Mouse (Mus musculus): ENCODE measurements around the gene Ascl3.

Gene Ascl3

DNA sequence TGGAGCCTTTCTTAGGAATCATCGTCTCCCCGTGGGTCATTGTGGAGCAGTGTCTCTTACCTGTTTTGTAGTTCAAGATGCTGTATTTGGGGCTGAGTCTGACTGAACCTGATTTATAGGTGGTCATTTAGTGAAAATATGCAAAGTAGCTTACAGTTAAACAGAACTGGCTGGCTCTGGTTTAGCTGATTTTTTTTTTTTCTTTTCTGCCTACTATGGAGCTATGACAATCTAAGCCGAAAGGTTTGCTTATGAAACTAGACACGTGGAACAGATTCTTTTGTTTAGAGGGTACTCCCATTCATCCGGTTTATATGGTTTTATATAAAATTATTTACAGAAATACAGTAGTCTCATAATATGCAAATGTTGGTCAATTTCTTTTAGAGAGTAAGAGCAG lies at the start of gene Ascl3:
Ascl3 (minus strand) TSS at position 101 of the 400 bp plus-strand sequence.
- no peak for DNase-seq (ENCODE audit: low spot score)

DNA sequence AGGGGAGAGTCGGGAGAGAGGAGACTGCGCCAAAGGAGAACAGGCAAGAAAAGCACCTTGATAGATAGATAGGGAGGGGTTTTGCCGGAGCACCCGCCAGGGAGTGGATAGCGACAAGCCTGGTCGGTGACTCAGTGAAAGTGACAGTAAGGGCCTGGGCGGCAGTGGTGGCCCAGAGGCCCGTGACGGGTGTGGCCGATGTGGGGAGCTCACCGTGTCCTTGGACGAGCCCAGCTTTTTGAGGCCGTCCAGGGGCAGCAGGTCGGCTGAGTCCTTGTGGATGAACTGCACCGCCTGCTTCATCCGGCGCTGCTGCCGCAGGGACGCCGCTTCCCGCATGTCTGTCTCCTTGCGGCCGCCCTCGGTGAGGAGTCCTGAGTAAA lies 49.6 kb upstream of the Ascl3 start:
- DNase-seq (ENCODE audit: low spot score) = no peak

DNA sequence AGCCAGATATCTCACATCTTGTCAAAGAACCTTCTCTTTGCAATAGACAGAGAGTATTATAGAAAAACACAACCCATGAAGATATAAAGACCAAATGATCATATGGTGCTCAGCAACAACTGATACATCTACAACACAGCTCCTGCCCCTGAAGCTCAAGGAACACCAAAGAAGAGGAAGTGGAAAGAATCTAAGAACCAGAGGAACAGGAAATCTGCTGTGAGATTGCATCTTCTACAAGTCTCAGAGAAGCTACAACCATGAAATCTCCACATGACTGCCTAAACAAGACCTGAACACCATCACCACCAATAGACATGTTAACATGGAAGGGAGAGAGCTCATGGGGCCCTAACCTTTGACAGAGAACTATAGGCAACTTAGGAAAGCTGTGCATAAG lies 40.7 kb upstream of the Ascl3 start:
- DNase-seq (ENCODE audit: low spot score) = no peak

DNA sequence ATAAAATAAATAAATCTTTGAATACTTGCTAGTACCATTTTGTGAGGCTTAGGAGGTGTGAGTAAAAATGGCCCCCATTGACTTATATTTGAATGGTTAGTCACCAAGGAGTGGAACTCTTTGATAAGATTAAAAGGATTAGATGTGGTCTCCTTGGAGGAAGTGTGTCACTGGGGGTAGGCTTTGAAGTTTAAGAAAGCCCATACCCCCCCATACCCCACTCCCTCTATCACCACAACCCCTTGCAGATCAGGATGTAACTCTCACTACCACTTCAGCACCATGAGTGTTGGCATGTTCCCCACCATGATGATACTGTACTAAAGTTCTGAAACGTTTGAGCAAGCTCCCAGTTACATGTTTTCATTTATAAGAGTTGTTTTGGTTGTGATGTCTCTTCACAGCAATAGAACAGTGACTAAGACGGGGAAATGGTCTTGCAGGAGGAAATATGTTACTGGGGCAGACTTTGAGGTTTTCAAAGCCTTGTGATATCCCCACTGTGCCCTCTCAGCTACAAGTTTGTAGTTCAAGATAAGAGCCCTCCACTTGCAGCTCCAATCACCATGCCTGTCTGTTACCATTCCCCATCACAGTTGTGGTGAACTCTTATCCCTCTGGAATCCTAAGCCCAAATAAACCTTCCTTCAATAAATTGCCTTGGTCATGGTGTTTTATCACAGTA lies 37.3 kb upstream of the Ascl3 start:
- no peak for DNase-seq (ENCODE audit: low spot score)

DNA sequence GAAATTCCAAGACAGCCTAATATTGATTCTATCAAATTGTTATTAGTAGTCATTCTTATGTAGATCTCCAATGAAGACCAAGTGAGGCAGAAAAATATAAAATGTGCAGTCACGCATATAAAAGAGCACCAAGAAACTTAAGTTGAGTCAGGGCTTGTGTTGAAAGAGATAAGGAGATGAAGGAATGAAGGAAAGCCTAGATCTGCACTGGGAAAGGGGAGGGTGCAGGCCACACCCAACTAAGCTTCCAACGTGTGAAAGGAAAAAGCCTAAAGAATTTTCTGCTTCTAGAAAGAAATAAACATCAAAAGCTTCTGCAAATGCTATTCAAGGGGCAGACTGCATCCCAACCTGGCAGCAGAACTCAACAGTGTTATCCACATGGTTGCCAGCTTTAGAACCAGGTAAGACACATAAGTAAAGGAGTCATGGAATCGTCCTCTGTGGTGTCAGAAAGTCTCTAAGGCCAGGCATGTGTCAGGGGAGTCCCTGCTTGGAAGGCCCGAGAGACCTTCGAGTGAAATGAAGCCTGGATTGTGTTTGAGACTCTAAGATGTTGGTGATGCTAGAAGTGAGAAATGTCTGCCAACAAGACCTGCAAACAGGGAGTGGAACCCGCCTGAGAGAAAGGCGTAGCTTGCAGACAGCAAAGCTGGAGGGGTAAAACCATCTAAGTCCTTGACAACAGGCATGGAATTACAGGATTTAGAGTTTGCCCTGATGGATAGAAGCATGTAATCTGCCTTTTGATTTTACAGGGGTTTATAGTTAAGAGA lies 36.2 kb upstream of the Ascl3 start:
- no peak for DNase-seq (ENCODE audit: low spot score)

DNA sequence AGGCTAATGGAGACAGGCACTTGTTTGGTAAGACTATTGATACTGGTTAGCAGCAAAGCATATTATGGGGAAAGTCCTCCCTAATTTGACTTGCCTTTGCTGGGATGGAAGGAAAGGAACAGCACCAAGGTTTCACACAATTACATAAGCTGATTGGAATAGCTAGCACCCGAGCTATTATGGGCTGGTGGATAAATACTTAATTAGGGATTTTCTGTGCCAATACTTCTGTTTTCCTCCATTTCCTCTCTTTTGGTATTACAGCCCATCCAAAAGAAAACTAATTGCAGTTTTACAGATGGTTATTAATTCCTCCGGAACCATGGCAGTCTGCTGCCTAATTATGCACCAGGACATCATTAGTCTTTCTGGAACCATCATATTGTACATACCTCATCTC lies 32.5 kb upstream of the Ascl3 start:
- no peak for DNase-seq (ENCODE audit: low spot score)

DNA sequence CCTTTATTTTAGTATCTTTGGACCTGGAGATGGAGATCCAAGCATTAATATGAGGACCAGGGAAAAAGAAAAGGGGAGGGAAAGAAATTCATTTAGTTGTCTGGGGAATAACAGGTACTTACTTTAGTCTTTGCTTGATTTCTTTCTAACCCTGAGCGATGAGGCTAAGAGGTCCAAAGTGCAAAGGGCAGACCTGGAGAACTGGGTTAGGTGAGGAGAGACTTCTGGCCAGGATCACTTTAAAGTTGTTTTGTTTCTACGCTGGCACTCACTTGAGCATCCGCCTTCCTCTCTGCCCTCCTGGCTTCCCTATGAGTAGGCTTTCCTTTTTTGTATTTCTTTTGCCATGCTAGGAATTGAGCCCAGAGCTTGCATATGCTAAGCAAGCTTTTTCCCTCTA lies 24.8 kb upstream of the Ascl3 start:
- no peak for DNase-seq (ENCODE audit: low spot score)

DNA sequence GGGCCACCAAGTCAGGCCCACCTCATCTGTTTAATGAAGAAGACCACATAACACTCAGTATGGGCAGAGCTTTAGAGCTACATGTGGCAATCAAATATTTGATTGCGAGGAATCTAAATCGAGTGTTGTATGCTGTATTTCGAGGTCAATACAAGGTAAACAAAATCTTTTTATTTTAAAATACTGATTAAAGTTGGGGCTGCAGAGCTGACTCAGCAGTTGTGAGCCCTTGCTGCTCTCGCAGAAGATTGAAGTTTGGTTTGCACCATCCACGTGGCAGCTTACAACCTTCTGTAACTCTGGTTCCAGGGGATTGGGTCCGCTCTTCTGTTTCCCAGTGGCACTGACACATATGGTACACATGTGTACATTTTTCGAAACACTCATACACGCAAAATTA lies 22.5 kb upstream of the Ascl3 start:
- DNase-seq (ENCODE audit: low spot score) = no peak

DNA sequence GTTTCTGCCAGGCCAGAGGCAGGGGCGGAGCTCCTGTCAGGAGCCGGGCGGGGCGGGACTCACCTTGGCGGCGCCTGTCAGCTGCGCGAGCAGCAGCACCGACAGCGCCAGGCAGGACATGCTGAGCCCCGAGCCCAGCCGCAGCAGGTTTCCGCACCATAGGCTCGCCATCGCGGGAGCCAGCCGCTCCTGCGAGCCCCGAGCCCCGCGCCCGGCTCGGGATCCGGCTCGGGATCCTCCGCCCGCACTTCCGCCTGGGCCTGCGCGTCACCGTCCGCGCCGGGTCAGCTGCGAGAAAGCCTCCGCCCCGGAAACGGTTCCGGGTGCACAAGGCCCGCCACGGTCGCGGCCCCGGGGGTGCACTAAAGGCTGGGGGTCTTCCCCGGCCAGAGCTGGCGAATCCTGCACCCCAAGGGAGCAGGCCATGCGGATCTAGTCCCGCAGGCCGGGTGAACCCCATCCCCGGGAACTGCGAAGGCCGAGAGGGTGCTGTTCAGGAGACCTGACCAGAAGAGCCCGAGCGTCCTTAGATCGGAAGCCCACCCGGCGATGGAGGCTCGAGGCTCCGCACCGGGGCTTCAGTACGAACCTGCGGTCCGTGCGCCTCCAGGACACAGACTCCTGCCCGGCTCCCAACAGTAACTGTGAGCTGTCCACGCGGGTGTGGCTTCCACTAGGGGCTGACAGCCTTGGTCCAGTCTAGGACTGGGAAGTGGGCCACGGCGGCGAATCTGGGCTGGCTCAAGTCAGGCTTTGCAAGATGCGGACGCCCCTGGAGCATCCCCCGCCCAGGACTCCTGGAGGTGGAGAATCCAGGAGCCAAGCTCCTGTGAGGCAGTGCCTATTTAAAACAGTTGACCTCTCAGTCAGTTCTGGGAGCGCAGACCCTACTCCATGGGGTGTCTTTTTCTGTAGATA lies 20.7 kb upstream of the Ascl3 start, which contains the start of gene Tmem9b:
Tmem9b (minus strand) TSS at position 868 of the 918 bp plus-strand sequence.
- peak; percentile 85 for DNase-seq (ENCODE audit: low spot score)

DNA sequence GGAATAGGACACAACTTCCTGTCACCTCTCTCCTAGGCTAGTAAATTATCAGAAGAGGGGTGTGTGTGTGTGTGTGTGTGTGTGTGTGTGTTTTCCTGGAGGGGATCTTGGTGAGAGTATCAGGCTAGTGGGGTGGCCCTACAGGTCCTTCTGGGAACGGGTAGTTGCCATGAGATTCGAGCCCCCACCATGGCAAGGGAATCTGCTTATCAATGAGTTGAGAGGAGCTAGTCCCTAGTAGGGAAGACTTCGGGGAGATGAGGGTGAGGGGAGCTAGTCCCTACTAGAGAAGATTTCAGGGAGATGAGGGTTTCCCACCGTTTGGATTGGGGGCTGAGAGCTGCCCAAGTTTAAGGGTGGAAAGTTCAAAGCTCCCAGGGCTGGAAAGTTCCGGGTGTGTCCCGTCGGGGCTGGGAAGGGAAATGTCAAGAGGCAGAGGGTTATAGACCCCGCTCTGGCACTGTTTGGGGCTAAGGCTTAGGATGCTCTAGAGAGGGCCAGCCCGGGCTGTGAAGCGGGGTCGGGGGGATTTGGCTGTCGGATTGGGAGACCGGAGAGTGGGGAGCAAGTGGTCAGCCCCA lies 20.0 kb upstream of the Ascl3 start:
- DNase-seq (ENCODE audit: low spot score) = no peak

DNA sequence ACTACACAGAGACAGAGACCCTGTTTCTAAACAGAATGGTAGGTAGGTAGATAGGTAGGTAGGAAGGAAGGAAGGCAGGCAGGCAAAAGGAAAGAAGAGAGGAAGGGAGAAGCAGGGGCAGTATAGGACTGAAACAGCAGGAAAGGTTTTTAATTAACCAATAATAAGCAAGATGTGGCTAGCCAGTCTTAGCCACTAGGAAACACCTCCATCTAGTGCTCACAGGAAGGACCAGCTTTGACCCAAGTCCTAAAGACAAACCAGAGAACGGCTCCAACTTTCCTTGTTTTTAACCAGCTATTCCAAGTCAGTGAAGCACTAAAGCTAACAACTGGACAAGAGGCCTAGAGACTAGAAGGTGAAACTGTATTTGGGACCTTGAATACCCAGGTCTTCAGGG lies 16.2 kb upstream of the Ascl3 start:
- DNase-seq (ENCODE audit: low spot score) = no peak

DNA sequence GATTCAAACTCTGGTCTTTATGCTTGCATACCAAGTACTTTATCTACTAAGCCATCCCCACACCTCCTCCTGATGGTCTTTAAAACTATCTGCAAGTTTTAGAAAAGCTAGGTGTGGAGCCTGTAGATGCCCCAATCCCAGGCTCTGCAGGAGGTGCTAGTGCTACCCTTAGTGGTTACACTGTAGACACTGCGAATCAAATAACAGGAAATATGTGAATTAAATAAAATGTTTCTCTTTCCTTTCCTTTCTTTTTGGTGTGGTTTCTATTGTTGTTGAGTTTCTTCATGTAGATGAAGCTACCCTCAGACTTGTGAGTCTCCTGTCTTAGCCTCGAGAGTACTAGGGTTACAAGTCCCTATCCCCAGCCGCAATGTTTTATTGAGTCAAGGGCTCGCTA lies 10.2 kb upstream of the Ascl3 start:
- DNase-seq (ENCODE audit: low spot score) = no peak

DNA sequence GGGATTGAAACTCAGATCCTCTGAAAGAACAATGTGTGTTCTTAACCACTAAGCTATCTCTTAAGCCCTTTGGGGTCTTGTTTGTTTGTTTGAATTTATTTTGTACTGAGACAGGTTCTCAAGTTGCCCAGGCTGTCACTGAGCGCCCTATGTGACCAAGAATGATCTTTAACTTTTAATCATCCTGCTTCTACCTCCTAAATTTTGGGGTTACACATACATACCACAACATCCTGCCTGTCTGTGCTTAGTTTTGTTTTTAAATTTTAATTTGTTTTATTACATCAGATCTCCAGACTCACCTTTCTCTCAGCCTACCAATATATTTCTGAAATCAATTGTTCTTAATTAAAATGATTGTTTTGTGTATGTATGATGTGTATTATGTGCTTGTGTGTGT lies 9.5 kb upstream of the Ascl3 start:
- DNase-seq (ENCODE audit: low spot score) = no peak

DNA sequence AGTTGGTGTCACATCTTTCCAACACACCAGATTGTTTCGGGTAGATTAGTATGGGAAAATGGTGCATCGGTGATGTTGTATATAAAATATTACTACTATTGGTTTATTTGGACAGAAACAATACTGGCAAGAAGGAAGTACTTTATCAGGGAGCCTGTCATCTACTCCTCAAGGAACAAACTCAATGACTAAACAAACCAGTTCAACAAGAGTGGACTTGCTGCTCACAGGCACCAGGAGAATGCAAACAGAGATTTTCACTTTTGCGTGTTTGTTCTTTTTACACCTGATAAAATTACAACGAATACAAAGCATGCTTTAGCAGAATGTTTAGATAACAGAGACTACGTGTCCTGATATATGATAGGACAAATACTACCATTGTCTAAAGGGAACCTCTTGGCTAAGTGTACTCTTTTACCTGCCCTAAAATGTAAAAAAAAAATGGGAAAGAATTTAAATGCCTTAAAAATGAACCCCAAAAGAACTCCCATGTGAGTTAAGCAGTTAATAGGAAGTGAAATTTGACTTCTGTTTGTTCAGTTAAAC lies 8.4 kb upstream of the Ascl3 start:
- DNase-seq (ENCODE audit: low spot score) = no peak

DNA sequence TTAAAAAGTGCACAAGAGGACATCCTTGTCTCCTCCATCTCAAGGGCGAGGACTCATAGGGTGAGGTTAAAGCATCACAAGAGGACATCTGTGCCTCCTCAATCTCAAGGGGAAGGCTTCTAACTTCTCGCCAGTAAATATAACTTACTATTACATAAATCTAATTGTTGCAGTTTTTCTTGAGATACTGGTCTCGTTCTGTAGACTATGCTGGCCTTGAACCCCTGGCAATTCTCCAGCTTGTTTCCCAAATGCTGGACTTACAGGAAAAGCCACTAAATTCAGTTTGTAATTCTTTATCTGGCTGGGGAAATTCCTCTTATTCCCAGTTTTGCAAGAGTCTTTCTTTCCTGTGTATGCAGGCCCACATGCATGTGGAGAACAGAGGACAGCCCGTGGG lies 3.3 kb upstream of the Ascl3 start:
- DNase-seq (ENCODE audit: low spot score) = no peak

DNA sequence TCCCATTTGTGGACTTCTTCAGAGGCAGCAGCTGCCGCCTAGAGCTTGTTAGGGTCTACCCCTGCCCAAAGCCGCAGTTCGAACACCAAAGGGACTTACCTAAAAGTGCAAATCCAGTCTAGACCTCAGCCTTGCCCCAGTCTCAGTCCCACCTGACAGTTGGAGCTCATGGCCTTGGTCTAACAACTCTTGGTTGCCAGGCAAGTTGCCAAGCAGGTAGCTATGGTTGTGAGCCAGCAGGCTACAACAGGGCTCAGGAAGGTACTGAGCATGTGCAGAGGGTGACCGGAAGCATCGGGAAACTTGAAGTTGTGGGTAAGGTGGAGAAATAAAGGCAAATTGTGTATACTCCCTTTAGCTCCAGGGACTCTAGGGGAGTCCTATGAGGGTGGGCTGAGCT lies 7.8 kb downstream of the Ascl3 start, which contains the start of gene BC051019:
BC051019 (minus strand) TSS at position 154 of the 400 bp plus-strand sequence.
- DNase-seq (ENCODE audit: low spot score) = no peak

DNA sequence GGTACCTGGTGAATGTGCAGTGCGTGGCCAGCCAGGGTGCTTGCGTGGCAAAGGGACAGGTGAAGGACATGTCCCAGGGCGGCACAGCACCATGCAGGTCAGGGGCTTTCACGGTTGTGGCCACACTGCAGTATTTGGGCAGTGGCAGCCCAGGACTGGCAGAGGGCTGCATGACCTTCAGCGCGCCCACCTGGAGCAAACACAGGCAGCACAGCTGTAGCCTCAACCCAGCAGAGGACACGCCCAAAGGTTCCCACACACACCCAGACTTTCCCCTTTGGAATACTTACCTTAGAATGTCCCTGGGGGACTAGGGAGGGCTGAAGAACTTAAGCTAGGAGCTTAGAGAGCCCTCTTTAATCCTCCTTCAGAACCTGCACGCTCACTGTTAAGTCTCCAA lies 8.4 kb downstream of the Ascl3 start:
- no peak for DNase-seq (ENCODE audit: low spot score)

DNA sequence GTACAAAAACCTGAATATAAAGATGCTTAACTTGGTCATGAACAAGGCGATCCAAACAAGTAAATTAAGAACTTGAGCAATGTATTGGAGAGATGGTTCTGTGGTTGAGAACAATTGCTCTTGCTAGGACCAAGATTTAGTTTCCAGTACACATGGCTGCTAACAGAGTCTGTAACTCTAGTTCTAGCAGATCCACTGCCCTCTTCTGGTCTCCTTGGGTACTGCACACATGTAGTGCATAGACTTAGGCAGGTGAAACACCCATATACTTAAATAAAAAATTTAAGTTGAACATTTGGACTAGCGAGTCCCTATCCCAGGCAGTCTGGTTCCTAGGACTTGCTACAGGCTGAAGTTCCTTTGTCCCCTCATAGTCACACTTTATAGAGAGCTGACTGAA lies 8.9 kb downstream of the Ascl3 start:
- peak; percentile 43 for DNase-seq (ENCODE audit: low spot score)

DNA sequence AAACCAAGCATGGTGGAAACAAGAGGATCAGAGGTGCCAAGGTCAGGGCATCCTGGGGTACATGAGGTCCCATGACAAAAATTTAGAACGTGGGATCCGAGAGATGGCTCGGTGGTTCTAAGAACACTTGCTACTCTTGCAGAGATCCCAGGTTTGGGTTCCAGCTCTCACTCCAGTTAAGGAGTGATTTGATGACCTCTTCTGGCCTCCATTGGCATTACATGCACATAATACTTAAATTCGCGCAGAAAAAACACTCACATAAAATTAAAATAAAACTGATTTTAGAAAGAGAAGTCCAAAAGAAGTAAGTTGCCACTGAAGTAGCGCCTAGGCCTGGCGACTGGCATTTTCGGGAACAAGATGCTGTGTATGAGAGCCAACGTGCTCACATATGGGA lies 12.2 kb downstream of the Ascl3 start:
- no peak for DNase-seq (ENCODE audit: low spot score)

DNA sequence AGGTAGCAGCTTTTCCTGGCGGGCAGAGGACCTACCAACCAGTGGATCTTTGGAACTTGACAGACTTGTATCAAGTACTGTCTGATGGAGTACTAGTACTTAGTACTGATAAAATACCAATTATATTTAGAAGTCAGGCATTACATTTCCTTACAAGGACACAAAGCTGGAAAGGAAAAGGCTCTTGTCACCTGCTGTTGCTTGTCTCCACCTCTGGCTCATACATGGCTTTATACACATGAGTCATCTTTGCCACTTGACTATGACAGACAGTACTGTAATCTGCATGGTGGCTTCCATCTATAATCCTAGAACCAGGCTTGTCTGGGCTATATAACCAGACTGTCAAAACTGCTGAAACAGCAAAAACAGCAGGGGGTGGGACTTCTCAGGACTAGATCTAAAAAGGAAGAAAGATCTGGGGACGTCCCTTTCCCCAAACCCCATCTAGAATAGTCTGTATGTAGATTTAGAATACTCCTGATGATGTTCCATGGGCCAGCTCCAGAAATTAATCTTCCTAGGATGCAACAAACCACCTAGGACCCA lies 18.0 kb downstream of the Ascl3 start:
- DNase-seq (ENCODE audit: low spot score) = no peak

DNA sequence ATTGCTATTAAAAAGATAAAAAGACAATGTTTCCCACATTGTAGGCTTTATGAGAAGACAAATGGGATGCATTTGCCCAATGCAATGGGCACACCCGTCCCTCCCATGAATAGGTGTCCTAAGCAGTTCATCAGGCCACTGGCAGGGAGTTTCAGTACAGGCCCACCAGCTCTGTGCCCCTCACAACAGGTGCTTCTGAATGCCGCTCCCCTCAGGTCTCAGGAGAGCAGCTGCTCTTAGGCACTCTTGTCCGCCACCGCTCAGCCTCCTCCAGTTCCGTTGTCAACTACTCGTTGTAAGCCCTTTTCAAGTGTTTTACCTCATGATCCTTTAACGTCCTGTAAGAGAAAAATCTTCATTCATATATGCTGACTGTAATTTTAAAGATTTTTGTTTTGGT lies 19.3 kb downstream of the Ascl3 start:
- DNase-seq (ENCODE audit: low spot score) = no peak

DNA sequence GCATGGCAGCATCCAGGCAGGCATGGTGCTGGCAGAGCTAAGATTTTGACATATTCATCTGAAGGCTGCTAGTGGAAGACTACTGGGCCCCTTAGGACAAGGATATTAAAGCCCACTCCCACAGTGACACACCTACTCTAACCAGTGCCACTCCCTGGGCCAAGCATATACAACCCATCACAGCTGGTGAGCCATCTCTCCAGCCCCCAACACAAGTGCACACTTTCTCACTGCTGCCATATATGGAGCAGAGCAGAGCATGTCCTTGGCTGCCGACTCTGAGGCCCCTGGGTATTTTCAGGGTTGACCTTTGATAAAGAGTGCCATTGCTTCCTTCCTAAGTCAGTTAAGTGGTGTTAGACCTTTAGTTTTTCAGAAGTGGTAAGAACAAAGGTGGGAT lies 21.5 kb downstream of the Ascl3 start:
- no peak for DNase-seq (ENCODE audit: low spot score)

All from testis, postnatal 14 days (tissue).